Mouse (Mus musculus) heart, postnatal 10 days (tissue): ENCODE data around the gene Pou4f1. TPM values are rescaled to one million over a fixed set of nuclear protein-coding genes. Genes with fewer than 3 reads are reported as not detected.
A peak's percentile ranks its signal among the peaks of the same experiment; 100 is the strongest.
"Not testable (repeated sequence)": the region's sequence is repeated elsewhere in the genome, so short reads cannot be mapped to it uniquely, and the experiment has no call there.

Source experiments
- DNase-seq, 2 experiments: peaks; one replicate each; pipeline ENCODE4 v3.0.0; 2021
- intact Hi-C: fragments of 180-260 bp; cut with DNase I; formaldehyde crosslinking; loops from one replicate; pipeline ENCODE4 v1.15.1; 2025
- total RNA-seq, 2 experiments: library from RNA; stranded (reverse); gene quantifications; 2 replicates each; pipeline ENCODE4 v1.2.3; 2021

Pou4f1 gene
- under 1 TPM; 0.07 to 0.20 TPM for total RNA-seq

DNA sequence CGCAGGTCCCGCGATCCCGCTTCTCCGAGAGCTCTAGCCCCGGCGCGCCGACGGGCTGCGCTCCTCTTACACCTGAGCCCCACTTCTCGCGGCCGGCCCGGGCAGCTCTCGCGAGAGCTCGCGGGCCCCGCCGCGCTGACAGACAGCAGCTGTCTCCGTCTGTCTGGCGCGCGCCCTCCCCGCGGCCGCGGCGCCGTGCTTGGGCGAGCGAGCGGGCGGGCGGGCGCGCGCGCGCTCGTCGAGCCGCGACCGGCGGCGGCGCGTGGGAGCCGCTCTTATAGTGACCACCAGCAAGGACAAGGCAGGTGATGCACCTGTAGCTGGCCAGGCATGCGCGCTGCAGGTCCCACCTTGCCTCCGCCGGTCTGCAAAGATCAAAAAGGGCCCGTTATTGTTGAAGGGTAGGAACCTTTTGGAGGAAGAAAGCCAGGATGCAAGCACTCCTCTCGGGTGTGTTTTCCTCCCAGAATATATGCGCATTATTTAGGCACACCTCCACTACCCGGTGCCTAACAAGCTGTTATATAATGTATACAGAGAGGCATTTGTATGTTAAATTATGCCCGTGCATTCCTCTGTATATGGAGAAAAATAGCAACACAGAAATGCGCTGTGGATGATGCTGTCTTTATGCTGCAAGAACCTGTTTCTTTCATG lies at the start of gene Pou4f1:
Gene Pou4f1 (minus strand): TSS at position 34 of the 657 bp plus-strand sequence.
- intact Hi-C loops: loop anchor here (10.0 kb wide), 1 partner anchor 347 kb away; no protein-coding TSS in a partner anchor
- peak; percentile 52 to 55 for DNase-seq

DNA sequence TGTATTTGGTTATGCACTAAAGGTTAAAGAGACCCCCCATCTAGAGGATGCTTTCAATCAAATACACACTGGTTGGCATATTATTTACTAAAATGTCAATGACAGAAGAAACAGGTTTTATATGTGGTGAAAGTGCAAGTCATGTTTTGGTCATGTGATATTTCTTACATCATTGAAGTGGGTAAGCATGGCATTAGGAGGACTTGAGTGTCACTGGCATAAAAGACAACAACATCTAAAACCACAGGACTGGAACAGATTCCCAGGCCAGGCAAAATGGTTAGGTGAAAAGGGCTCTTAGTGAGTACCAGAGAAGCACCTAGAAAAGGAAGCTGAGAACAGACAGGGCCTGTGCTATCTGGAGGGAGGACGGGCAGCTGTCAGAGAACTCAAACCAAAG lies 43.9 kb upstream of the Pou4f1 start:
- no peak for DNase-seq
- intact Hi-C loops: no loop called here

- intact Hi-C loops, DNase-seq: not testable (repeated sequence)
These were observed 35.0 kb upstream of the Pou4f1 start for GRCm38 (mm10) chr14:104502761-104503160.

DNA sequence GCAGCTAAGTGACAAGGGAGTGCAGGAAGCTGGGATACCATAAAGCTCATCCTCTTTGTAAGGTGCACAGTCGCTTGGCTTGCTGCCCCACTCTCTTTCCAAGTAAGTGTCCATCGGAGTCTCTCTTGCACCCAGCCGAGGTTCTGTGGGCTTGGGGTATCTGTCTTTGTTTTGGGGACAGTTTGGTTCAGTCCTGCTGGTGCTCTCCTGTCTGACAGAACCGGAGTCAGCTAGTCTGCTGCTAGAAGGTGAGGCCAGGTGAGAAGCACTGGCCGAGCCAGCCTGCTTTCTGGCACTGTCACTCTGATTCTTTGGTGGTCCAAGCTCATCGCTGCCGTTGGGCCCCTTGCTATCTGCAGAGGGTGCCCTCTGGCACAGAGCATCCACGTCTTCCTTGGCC lies 12.0 kb upstream of the Pou4f1 start:
- DNase-seq: no peak
- intact Hi-C loops: no loop called here

DNA sequence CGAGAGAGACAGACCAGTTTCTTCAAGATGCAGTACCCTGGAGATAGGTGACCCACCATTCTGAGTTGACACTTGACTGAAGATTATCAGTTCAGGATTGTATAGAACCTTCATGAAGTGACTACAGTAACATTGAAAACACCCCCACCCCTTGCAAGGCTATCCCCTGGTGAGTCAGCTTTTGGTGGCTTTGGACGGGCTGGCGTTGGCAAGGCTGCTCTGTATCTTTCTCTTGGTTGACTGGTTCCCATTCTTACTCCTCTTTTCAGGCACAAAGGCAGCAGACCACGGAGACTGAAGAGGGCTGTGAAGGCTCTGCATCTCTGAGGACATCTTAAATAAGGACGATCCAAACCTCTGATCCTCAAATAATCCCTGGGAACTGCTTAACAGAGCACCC lies 10.8 kb upstream of the Pou4f1 start:
- intact Hi-C loops: no loop called here
- no peak for DNase-seq

DNA sequence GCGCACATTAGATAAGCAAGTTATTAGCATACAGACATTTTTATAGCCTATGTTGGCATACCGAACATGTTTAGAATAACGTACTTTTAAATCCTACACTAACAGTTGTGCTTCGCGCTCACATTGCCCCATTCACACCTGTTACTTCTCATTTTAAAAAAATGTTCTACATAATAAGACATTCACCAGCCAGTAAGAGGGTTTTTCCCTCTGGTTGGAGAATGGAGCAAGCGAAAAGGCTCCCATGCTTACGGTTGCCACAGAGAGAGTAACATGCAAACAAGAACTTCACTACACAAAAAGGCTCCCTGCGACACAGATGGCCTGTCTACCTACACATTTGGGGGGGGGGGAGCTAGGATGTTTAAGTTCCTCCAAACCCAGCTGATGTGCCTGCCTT lies 9.8 kb upstream of the Pou4f1 start:
- intact Hi-C loops: no loop called here
- DNase-seq: no peak

DNA sequence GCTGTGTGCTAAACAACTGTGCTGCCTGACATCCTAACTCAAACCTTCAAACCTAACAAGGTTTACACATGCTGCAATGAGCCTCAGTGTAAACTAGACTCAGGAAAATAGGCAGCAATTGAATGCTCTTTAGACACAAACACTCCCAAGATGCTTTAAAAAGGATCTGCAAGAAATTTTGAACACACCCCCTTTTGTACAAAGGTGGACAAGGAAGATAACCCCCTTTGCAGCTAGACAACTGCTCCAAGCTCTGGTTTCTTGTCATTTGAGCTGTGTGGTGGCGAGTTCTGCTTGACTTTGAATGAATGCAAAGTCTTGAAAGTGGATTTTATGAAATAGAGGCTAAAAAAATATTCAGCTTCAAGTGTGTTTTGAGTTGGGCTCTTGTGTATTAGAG lies 7.6 kb upstream of the Pou4f1 start:
- intact Hi-C loops: no loop called here
- DNase-seq: no peak

DNA sequence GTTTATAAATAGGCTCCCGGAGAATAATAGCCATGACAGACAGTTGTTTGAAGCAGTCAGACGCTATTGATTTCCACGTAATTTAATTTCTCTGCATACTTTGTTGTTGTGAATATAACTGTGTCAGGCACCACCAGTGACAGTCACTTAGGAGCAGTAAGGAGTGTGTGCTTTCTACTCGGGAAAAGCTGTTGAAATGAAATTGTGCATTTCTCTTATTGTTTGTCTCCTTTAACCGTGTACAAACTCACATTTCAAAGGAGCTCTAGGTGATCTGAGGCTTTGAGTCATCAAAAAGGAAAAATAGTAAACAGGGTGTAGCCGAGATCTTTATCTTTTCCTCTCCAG lies 798 bp upstream of the Pou4f1 start:
- DNase-seq: no peak
- intact Hi-C loops: loop anchor here (10.0 kb wide), 1 partner anchor 346 kb away; no protein-coding TSS in a partner anchor

- DNase-seq: peak in 1 of 2 experiments; percentile 21
- intact Hi-C loops: loop anchor here (10.0 kb wide), 1 partner anchor 347 kb away; no protein-coding TSS in a partner anchor
These were observed 450 bp downstream of the Pou4f1 start for GRCm38 (mm10) chr14:104467133-104467965.

DNA sequence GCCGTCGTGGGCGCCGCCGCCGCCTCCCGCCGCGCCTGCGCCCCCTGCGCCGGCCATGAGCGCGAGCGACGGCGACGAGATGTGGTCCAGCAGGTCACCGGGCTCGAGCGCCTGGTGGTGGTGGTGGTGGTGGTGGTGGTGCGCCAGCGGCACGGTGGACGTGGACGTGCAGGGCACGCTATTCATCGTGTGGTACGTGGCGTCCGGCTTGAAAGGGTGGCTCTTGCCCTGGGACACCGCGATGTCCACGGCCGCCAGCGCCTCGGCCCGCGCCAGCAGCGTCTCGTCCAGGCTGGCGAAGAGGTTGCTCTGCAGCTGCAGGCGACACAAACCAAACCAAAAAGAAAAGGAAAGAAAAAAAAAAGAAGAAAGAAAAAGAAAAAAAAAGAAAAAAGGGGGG lies 1.2 kb downstream of the Pou4f1 start:
- intact Hi-C loops: loop anchor here (10.0 kb wide), 1 partner anchor 348 kb away; no protein-coding TSS in a partner anchor
- no peak for DNase-seq

DNA sequence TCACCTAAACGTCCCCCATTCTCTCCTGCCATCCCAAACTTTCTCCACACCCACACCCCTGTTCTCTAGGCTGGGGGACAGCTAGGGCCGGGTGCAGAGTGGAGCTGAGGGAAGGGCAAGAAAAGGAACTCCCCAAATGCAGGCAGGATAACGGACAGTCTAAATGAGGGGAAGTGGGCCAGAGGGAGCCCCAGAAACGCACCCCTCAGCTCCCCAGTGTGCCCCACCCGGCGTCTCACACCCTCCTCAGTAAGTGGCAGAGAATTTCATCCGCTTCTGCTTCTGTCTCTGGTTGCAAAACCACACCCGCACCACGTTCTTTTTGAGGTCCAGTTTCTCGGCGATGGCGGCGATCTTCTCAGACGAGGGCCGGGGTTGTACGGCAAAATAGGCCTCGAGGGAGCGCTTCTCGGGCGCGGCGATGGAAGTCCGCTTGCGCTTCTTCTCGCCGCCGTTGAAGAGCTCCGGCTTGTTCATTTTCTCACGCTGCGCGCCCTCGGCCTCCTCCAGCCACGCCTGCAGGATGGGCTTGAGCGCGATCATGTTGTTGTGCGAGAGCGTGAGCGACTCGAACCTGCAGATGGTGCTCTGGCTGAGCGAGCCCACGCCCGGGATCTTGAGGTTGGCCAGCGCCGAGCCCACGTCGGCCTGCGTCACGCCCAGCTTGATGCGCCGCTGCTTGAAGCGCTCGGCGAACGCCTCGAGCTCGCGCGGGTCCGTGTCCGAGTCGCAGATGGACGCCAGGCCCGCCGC lies 2.1 kb downstream of the Pou4f1 start:
- DNase-seq: peak in 1 of 2 experiments; percentile 20
- intact Hi-C loops: loop anchor here (10.0 kb wide), 1 partner anchor 349 kb away; no protein-coding TSS in a partner anchor

- intact Hi-C loops: loop anchor here (10.0 kb wide), 1 partner anchor 350 kb away; no protein-coding TSS in a partner anchor
These were observed 3.0 kb downstream of the Pou4f1 start for GRCm38 (mm10) chr14:104464841-104465240.

DNA sequence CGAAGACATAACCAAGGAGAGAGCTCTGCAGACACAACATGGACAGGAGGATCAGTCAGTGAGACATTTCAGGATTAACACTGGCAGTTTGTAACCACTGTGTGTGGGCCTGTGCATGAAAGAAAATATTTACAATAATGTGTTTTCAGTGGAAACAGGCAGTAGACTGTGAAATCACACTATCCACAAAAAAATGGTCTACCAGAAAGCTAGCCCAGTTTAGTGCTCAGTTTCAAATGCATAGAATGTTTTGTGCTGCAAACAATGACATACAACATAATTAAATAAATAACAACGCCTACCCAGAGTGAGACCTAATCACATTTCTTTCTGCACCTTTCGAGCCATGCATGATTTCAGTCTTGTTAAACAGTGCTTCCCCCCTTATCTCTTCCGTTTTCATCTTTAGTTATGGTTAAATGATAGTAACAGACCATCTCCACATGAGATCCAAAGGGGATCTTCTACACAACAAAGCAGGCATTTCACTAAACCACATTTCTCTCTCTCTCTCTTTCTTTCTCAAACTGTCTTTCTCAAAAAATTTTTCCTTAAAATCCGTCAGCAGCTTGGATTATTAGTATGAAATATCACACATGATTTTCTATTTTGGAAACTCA lies 4.1 kb downstream of the Pou4f1 start:
- intact Hi-C loops: loop anchor here (10.0 kb wide), 1 partner anchor 351 kb away; no protein-coding TSS in a partner anchor
- no peak for DNase-seq

More at GRCm38 (mm10) chr14:104464841-104465240, 3.0 kb downstream of the Pou4f1 start:
- DNase-seq: no peak

- DNase-seq: peak in 1 of 2 experiments; percentile 24
- intact Hi-C loops: loop anchor here (10.0 kb wide), 1 partner anchor 353 kb away; no protein-coding TSS in a partner anchor
These were observed 6.2 kb downstream of the Pou4f1 start for GRCm38 (mm10) chr14:104461286-104462240.

GRCm38 (mm10) chr14:104460325-104461285 lies 7.2 kb downstream of the Pou4f1 start:
- intact Hi-C loops: loop anchor here (10.0 kb wide), 1 partner anchor 354 kb away; no protein-coding TSS in a partner anchor
- DNase-seq: no peak

GRCm38 (mm10) chr14:104459513-104460111 lies 8.2 kb downstream of the Pou4f1 start:
- intact Hi-C loops: loop anchor here (10.0 kb wide), 1 partner anchor 355 kb away; no protein-coding TSS in a partner anchor
- DNase-seq: no peak

GRCm38 (mm10) chr14:104458728-104459512 lies 8.9 kb downstream of the Pou4f1 start:
- intact Hi-C loops: no loop called here
- DNase-seq: no peak
